Mouse (Mus musculus) cerebellum, adult 2 months (tissue): ENCODE results near the gene 4930432K21Rik.

Source experiments
- CTCF ChIP-seq: fragments of 200-500 bp; IDR thresholded peaks from 2 replicates; pipeline ENCODE4 v1.5.1; 2011; ENCODE audit warnings: low read depth, mild to moderate bottlenecking, control low read depth, low read length, moderate library complexity, borderline replicate concordance; ENCODE audit not compliant: insufficient read depth
- POLR2A ChIP-seq: fragments of 200-500 bp; IDR thresholded peaks from 2 replicates; pipeline ENCODE4 v1.6.1; 2011; ENCODE audit warnings: low read length, control low read depth, borderline replicate concordance; ENCODE audit not compliant: insufficient read depth

DNA sequence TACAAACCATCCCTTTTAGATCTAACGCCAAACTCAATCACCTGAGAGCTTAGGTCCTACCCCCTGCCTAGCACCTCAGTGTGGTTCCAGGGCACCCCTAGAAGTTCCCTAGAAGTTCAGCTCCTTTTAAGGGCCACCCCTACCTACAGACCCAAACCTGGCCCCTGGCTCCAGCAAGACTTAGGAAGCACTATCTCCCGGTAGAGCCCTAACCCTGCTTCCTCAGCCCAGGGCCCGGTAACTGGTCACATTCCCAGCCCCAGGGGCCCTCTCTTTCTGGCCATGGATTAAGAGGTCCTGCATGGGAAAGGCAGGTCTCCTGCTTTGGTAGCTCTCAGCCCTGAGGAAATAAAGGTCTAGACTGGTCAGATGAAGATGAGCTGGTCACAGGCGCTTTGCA lies 32.1 kb downstream of the 4930432K21Rik start:
- no peak for TF ChIP-seq POLR2A
- TF ChIP-seq CTCF: no peak
